Mouse (Mus musculus) gonadal fat pad, adult 2 months (tissue): ENCODE measurements at regions not wholly inside any gene's neighbourhood (a gene's known extent, or its start where the extent isn't known, plus 50 kb on each side); places are given as distances from the start of the nearest gene placed in this dataset.
"Not testable (repeated sequence)": the region's sequence is repeated elsewhere in the genome, so short reads cannot be mapped to it uniquely, and the experiment has no call there.

Experiments
- DNase-seq: peaks from one replicate; pipeline ENCODE4 v3.0.0-alpha.2; 2012; ENCODE audit warnings: low read depth

DNA sequence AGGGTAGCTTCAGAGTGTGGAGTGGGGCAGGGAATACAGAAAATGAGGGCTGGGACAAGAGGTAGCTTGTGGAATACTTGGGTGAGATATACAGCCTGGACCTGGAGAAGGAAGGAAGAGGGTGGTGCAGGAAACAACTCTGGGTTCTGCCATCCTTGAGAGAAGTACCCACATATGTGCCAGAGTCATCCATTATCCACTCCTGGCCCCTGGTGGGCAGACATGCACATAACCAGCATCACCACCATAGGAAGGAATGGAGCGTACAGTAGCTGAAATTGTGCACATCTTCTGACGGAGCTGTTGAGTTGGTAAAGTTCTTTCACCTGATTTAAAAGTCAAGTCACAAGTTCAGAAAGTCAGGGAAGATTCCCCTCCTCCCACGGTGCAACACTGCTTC lies 262.9 kb upstream of the Kdm8 start:
- no peak for DNase-seq

DNA sequence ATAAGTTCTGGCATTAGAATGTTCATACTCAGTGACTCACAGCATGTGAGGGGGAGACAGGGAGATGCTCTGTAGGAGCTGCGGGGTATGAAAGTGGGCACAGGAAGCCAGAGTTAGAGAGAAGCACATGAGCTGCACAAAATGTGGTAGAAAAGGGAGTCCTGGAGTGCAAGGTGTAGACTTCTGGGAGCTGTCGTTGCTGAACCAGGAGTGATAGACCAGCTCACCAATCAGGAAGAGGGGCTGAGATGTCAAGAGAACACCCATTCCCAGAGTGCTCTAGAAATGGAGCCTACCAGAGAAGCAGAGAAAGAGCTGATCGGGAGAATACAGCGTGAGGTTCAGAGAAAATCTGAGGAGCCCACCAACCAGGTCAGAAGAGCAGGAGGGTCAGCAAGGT lies 262.2 kb upstream of the Kdm8 start:
- DNase-seq: no peak

DNA sequence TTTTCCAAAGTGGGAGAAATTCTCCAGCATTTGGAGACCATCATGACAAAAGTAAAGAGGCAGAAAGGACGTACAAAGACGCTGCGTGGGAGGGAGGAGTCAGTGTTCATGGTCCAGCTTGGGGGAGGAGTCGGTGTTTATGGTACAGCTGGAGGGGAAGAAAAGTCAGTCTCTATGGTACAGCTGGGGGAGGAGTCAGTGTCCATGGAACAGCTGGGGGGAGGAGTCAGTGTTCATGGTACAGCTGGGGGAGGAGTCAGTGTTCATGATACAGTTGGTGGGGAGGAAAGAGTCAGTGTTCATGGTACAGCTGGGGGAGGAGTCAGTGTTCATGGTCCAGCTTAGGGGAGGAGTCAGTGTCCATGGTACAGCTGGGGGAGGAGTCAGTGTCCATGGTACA lies 261.5 kb upstream of the Kdm8 start:
- DNase-seq: not testable (repeated sequence)

DNA sequence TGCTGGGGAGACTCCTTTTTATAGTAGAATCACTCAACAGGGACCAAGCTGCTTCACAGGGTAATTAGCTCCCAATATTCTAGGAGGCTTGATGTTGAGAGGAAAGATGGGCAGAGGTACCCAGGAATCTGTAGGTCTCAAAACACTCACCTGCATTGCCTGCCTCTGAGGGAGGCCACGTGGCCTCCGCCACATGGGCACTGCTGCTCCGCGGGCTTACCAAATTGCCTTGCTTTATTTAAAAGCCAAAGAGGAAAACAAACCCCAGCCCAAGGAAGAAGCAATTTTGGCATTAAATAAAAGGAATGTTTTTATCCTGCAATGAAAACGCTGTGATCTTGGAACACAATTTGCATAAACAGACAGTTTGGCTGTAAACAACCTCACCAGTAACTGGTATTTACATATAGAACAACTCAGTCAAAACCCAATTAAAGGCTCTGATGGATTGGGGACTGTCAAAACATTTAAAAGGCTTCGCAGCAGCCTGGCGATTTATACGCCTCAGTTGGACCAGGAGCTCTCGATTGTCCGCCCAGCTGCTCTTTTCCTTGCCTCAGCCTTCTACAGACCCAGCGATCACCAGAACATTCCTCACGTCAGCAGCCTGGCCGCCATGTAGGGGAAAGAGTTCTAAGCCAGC lies 259.3 kb upstream of the Kdm8 start:
- DNase-seq: no peak

DNA sequence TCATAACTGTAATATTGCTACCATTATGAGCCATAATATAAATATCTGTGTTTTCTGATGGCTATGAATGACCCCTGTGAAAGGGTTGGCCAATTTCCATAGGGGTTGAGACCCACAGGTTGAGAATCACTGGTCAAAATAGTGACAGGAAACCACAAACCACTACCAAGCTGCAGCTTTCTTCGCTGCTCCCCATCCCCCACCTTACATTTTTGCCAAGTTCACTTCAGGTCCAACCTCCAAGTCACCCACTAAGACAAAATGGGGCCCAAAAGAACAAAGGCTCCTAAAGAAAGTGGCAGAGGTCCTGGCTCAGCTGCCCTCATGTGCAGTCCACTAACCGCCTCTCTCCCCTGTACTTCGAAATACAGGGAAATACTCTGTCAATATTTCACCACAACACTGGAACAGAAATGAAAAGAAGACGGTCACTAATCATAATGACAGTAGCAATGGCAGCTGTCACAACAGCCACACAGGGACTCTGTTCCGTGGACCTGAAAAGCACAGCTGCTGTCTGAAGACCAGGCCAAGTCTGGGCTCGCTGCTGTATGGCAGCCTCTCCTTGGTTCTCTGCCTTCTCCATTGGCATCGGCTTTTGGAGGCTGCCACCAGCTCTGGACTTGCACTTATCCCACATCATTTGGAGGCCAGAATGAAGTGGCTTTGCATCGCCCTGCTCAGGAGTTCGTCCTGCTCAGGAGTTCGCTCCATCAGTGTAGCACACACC lies 257.3 kb upstream of the Kdm8 start:
- no peak for DNase-seq

DNA sequence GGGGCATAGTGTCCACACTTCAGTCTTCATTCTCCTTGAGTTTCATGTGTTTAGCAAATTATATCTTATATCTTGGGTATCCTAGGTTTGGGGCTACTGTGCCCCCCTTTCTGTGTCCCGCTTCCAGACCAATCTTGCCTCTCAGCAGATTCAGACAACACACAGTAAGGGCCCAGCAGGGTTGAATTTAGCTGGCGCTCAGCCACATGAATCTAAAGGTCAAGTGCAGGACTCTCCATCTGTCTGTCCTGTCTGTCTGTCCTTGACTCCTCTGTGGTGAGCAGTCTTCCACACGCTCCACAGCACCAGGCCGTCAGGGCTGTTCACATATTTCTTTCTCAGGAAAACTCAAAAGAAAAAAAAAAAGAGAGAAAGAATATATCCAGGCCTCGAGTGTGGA lies 255.5 kb upstream of the Kdm8 start:
- no peak for DNase-seq

DNA sequence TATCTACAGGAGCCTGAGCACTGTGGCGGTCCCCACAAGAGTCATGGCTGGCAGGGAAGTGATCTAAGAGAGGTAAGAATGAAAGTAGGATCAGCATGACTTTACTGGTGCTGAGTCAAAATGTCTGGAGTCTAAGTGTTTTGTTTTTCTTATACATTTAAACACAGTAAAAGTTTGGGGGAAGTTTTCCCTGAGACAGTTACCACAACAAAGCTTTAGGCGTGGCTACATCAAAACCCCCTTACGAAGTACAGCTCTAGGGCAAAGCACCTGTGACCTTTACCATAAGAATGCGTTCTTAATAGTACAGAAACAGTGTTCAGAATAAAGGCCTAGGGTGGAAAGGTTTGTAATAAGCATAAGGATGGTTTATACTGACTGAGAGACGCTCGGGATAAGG lies 254.4 kb upstream of the Kdm8 start:
- no peak for DNase-seq

DNA sequence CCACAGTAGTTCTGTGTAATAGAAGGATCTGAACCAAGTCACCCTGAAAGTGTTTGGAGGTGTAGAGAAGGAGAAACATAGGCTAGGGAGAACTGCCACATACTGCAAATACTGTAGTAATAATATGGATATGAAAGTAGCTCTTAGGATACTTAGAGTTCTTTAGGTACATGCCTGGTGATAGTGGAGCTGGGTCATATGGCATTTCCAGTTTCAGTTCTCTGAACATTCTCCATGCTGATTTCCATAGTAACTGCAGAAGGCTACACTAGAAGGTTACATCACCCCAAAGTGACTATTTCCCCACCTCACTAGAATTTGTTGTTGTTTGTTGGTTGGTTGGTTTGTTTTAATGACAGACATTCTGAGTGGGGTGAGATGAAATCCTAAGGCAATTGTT lies 253.2 kb upstream of the Kdm8 start:
- DNase-seq: no peak

DNA sequence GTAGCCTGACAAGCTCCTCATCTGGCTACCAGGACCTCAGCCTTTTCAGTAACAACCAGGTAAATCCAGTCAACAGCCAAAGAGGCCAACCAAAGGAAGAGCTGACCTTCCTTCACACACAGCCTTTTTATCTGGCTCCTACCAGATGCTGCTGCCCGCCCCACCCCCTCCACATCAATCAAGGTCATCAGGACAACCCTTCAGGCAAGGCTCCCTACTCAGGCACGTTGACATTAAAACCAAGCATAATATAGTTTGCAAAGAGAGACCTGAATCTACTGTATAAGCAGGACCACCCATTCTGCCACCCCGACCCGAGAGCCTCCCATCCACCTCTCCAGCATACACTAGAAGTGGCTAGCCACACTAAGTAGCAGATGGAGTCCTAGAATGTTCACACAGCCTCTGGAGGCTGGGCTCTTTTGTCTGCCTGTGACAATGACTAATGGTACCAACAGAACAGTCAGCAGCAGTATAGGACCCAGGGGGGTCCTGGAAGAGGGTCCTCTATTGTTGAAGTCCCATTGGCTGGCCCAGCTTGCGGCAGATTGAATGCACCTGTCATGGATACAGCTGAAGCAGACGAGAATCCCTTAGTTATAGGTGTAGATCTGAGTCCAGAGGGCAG lies 233.0 kb upstream of the Kdm8 start:
- DNase-seq: no peak

DNA sequence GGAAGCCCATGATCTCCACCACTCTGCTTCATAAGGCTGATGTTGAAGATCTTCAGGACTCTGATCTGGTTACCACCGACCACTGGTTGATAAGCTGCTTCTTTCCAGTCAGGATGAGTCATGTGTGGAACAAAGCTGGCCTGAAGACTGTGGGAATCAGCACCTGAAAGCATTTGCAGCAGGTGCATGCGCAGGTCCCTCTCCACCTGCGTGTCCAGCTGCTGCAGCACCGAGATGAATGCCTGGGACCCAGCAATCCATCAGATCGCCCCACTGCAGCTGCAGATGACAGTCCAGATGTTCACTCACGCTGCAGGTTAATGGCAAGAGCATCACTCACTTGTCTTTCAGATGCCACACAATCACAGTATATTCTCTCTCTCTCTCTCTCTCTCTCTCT lies 230.4 kb upstream of the Kdm8 start:
- no peak for DNase-seq

DNA sequence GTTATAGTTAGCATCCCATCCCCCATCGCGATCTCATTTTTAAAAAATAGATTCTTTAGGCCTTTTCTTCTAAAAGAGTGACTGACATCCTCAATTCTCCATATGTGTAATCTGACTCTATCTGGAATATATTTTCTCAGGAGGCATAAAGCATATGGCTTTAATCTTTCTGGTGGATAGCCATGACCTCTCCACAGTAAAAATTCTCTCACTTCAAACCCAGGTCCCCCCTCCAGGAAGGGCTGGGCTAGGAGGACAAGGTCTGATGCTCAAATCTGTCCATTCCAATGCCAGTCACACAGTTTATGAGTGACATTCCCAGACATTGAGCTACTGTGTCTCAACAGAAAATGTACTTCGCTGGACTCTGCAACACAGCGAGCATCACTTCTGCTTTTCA lies 226.8 kb upstream of the Kdm8 start:
- no peak for DNase-seq

DNA sequence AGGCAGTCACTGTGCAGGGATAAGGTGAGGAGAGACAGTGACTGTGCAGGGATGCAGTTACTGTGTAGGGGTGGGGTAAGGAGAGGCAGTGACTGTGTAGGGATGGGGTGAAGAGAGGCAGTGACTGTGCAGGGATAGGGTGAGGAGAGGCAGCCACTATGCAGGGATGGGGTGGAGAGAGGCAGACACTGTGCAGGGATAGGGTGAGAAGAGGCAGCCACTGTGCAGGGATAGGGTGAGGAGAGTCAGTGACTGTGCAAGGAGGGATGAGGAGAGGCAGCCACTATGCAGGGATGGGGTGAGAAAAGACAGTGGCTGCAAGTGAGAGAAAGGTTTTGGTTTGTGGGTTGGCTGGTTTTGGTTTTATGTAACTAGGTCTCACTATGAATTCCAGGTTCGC lies 221.8 kb upstream of the Kdm8 start:
- no peak for DNase-seq

DNA sequence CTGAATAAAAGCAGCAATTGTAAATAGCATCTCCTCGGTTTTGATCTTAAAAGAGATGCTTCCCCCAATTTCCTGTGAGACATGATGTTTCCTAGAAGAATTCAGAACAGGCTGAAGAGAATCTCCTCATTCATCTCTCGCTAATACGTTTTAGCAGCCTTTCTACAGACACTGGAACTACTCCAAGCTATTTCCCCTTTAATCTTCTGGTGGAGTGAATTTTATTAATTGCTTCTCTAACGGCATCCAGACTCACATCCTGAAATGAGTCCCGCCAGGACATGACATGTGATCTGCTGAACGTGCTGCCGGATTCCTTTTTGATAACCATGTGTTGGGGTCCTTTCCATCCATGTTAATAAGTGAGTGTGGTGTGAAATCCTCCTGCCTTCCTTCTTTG lies 209.6 kb upstream of the Kdm8 start:
- no peak for DNase-seq

DNA sequence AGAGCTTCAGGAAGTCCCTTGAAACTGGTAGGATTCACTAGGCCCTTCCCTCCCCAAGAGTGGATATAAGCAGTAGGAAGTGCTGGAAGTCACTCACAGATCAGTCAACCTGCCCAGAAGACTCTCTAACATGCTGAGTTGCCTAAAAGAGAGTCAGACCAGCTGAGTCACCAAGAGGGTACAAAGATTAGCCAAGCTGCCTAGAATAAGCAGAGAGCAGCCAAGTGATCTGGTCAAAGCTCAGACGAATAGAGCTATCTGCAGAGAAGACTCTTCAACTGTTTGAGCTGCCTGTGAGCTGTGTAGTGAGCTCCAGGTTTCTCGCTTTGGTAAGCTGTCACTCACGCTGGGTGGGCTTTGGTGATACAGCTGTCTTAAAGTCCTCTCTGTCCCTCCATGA lies 207.4 kb upstream of the Kdm8 start:
- no peak for DNase-seq

DNA sequence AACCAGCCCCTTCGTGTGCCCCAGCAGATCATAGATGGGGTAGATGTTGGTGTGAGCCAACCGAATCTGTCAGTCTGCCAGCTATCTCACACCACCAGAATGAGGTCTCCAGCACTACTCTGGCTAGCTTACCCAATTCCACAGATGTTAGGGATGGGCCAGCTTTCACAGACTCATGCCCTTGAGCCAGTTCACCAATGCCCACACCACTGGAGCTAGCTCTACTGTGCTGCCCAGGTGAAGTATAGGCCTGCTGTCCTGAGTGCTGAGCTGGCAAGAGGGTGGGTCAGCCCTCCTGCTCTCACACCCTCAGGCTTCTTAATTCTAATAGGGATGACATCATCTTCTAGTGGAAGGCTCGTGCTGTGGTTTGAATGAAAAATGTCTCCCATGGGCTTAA lies 201.5 kb upstream of the Kdm8 start:
- no peak for DNase-seq

DNA sequence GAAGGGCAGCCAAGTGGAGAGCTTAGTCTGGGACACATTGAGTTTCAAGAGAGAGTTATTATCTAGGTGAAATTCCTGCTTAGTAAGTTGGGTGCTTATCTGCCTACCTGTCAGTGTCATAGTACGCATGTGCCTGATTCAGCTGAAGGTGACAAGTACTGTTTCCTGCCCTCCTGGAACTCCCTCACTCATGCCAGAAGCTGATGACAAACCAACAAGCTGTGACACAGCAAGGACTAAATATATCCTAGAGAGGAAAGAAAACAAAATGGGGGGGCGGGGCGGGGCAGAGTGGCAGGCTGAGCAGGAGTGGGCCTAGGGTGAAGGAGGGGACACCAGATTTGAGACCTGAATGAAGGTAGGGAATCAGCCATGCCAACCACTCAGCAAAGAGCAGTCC lies 196.1 kb upstream of the Kdm8 start:
- DNase-seq: no peak

DNA sequence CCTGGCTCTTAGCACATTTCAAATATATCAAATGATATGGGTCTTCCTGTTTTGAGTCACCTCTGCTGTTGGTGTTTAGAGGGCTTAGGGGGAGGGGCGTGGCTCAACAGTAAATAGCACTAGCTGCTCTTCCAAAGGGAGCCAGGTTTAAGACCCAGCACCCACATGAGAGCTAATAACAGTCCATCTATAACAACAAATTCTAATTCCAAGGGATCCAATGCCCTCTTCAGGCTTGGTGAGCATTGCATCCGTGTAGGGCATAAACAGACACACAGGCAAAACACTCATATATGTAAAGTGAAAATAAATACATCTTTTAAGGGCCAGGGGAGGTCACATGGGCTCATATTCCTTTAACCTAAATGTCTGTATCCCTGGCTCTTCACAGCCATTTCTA lies 194.1 kb upstream of the Kdm8 start:
- no peak for DNase-seq

DNA sequence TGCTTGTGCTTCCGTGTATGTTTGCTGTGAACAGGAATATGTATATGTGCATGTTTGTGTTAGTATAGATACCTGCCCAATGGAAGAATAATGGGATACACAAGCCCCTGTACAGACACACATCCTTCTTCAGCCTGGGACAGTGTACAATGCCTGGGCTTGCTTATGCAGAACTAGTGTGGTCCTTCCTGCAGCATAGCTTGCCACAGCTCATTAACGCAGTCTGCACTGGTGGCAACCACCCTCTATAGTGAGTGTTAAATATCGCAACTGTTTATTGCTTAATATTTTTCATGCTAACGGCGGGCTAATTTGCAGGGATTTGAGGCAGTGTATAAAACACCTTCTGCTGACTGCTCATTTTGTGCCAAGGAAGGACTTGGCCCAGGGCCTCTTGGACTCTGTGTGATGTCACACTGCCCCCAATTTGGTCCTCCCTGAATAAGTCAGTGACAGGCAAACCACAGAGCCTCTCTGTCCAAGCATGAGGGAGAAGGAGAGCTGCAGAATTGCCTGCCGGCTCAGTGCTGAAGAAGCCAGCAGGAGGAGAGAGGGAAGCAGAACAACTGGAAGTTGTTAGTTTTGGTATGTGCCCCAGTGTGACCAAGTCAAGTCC lies 193.4 kb upstream of the Kdm8 start:
- no peak for DNase-seq

DNA sequence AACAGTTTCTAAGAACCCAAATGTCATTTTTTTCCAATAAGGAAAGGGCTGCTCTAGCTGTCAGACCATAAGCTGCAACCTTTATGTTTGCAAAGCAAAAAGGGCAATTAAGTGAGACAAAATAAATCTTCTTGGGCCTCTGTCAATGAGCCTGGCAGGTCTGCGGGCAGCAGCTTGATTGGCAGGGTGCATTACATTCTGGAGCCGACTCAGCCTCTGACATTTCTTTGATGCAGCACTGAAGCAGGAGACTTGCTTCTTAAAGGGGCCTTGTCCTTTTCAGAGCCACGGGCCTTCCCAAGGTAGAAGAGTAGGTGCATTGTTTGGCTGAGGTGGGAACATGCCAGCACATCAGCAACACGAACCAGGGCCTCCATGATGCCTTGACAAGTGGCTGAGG lies 190.2 kb upstream of the Kdm8 start:
- no peak for DNase-seq

DNA sequence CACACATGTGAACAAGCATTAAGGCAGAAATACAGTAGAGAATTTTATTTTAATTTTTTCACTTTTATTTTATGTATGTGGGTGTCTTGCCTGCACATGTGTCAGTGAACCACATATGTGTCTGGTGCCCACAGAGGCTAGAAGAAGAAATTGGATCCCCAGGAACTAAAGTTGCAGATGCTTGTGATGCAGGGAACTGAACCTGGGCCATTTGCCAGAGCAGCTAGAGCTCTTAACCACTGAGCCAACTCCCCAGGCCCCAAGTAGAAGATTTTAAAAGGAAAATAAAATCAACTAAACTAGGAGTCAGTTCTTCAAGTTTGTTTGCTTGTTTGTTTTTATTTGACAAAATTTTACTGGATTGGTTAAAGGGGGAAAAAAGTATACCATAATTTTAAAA lies 185.5 kb upstream of the Kdm8 start:
- DNase-seq: no peak

DNA sequence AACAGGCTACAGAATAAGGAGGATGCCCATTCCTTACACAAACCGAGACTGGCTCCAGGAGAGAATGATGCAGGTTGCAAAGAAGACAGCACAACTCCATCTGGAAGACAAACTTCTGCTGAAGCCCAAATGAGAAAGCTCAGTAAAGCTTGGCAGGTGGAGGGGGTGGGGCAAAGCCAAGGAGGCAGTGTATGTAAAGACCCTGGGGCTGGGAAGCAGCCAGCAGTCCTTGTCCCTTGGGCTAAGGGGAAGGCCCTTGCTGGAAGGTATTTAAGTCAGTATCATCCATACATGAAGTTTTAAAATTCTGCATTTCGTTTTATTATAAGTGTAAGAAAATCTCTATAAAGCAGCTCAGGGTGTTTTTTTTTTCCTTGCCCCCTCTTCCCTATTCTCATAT lies 182.3 kb upstream of the Kdm8 start:
- no peak for DNase-seq

DNA sequence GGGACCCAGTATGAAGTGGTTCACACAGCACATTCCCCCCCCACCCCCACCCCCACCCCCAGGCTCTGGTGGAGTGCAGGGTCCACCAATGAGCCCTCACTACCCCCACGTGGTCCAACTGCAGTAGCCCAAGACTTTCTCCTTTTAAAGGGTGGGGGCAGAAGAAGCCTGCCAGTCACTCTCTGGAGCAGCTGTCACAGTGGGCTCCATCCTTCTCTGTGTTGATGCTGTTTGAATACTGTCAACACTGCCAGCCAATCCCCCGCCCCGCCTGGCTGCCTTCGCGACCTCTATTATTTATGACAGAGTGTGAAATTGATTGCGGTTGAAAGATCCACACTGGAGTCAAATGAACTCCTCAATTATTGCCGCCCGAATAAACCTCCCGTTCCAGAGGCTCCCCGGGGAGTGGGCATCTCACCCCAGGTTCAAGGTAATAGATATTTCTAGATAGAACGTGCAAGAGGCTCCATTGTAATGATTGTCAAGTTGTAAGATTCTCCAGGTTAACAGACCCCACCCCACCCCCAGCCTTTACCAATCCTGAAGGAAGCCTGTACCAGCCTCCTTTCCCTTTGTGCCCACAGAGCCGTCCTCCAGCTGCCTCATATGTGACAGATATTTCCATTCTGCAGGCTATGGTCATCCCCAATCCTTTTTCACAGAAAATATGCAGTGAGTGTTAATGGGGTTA lies 181.7 kb upstream of the Kdm8 start:
- no peak for DNase-seq

DNA sequence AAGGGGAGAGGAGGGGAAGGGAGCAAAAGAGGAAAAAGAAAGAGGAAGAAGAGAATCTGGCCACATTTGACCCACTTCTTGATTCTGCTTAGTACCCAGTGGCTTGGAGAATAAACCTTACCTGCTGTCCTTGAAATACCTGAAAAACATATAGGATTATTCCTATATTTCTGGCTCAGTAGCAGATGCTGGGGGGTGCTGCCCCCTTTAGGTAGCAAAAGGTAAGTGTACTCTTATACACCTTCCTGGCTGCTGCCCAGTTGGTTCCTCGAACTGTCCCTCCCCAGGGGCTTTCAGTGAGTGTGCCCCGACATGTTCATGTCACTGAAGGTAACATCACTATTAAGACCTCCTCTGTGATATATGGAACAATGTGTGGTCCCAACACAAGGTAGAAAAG lies 180.7 kb upstream of the Kdm8 start:
- DNase-seq: no peak
